Mouse (Mus musculus): Measurements from ENCODE around the gene Sergef.

The Sergef gene

DNA sequence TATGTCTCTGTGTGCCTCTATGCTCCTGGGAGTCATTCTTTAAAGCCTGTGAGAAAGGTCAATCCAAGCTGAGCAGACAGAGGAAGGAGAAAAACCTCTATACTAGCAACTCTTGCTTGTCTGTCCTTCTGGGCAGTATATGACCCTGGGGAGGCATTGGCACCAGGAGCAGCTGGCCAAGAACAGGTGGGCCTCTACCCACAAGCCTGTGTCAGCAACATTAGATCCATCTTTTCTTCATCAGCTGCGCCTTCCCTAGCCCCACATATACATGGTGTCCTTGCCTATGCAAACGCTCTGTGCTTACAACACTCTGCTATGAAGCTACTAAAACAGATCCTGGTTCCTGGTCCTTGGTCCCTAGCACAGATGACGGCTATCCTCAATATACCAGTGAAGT is 97.5 kb downstream of the Sergef start:
- in situ Hi-C loops (cut with MboI, MseI), result no loop called here

DNA sequence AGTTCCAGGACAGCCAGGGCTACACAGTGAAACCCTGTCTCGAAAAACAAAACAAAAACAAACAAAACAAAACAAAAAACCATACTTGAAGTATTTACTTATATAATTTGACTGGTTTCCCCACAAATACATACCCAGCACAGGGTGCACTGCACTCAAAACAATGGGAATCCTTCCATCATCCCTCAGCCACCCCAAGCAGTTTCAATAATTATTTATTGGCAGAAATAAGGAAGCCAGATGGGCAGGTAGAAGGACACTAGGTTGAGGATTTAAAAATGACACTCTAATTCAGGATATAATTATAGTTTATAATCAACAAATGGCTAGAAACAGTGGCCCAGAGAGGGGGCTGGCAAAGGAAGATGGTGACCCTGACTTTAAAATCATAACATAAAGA is 99.0 kb downstream of the Sergef start:
- in situ Hi-C loops (cut with MboI, MseI), result no loop called here

DNA sequence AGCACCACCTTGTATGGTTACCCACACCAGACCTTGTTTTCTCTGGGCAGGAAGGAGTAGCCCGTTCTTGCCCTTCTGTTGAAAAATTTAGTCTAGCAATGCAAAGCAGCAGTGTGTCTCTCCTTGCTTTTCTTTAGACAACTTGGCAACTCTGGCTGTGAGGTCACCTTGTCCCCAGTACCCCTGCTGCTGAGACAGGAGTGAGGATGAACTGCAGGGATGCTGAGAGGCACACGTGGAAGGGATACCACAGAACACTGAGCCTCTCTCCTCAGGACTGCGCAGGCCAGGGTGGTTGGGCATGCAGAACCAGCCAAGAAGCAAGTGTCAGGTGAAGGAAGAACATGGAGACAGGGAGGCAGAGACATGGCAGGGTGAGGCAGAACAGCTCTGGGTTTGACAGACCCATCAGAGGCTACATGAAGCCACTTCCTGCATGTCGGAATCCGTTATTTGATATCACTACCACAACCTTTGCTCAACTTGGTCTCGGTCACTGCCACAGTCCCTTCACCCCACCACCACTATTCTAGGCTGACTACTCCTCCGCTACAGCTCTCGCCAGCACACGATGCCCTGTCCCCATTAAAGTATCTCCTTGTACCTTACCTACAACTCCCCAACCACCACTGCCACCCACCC is 103.0 kb downstream of the Sergef start:
- in situ Hi-C loops (cut with MboI, MseI), result no loop called here

DNA sequence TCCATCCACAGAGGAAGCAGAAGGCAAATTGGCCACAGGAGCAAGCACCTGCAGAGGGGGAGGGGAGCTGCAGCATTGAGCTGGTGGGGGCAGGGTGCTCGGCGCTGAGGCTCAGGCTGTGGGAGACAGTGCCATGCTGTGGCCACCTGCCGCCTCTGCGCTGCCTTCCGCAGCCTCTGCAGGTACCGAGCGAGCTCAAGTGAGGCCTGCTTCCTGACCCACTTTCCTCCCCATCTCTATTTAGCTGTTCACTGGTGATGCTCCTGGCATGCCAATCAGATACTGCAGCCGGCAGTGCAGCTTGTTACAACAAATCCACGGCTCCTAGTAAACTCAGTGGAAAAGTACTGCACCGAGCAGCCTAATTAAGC is 104.2 kb downstream of the Sergef start:
- in situ Hi-C loops (cut with MboI, MseI), result no loop called here

DNA sequence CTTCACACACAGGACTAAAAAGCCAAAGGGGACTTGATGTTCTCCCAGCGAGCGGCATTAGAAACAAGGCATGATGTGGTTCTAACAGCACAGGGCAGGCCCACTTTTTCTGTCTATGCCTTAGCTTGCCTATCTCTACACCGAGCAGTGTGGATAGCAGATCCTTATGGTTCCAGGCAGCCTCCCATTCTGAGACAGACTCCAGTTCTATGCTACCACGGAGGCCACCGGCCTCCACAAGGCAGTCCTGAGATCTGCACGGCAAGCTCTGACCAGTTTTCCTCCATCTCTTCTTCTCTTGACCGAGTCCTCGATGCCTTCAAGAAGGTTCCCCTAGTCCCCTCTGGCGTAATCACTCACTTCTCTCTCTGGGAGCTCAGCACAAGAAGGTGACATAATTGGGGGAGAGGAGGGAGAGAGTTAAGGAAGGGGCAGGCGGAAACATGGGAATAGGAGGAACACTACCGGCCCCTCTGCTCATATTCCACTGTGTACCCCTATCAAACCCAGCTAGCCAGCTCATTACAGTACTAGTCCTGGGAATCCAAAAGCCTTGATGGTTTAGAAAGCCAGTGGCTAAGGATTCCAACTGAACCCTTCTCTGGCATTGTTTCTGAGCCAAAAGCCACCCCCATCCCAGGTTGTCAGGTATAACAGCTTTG is 104.7 kb downstream of the Sergef start:
- in situ Hi-C loops (cut with MboI, MseI), result no loop called here

DNA sequence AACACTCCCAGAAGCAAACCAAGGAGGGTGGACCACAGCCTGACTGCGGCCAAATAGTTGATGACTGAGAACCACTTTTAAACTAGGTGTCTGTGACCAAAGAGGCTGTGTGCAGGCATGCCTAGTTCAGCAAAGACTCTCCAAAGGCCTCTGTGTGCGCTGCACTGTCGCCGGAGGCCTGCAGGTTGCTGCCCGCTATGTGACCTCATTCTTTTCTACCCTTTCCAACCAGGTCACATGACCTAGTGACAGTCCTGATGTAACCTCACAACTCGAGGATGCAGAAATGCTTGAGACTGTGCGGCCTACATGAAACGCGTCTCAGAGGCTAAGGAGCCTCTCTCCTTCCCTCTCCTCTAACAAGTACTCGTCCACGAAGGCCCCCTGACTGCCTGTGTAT is 106.1 kb downstream of the Sergef start:
- in situ Hi-C loops (cut with MboI, MseI), result no loop called here

DNA sequence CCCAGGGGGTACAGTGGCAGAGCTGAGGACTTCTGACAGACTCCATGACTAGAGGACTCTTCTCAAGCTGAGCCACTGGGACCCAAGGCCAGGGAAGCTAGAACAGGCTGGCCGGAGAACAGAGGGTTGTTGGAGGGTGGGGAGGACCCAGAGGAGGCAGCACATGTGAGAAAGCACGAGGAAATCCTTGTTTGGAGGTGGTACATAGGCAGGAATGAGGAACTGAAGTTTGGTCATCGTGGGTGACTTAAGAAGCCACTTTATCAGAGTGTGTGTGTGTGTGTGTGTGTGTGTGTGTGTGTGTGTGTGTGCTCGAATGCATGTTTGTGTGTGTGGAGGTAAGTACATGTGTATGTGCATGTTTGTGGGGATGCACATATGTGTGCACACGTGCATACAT is 108.3 kb downstream of the Sergef start:
- in situ Hi-C loops (cut with MboI, MseI), result no loop called here

DNA sequence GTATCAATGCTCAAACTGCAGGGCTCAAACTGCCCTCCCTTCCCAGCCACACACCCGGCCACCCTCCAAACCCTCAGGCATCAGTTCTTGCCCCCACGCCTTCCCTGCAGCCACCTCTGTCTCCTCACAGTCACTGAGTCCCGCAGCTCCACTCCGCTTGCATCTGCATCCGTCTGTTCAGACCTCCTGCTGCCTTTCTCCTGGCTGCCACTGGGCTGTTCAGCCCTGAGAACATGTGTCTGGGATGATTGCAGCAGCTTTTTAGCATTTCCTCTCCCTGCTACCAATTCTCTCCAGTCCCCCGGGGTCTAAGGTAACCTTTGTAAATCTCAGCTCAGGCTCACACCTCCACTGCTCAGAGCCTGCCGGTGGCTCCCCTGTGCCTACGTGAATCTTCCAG is 109.7 kb downstream of the Sergef start:
- in situ Hi-C loops (cut with MboI, MseI), result no loop called here

DNA sequence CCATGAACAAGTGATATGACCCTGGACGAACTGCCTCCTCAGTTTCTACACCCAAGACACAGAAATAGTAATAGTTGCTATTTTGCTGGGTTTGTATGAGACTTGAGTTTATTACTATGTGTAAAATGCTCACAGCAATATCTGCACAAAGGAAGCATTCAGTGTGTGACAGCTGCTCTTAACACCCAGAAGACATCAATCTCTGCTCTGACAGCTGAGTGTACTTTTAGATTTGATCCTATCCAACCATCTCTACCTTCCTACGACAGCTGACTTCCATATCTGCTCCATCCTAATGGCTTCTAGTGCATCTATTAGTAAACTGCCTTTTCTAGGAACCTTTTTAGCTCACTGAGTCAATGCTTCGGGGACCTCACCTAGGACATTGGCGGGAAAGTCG is 110.3 kb downstream of the Sergef start:
- in situ Hi-C loops (cut with MboI, MseI), result no loop called here

DNA sequence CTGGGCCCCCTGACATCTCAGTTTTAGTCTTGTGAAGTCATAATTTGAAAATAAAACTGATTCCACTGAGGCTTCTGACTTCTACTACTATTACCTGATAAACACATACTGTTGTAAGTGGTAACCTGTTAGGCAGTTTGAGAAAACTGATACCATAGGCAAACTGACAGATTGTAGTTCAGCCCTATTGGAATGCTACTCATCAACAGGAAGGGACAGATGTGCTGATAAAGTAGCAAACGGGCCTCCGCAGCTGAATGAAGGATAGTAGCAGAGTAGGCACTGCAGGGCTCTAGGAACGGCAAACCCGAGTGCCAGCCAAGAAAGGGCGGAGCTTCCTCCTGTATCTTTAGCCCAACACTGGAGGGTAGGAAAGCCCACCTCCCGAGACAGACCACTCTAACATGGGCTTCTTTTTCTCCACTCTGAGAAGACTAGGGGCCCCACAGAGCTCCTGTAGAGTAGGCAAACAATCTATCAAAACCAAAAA is 112.9 kb downstream of the Sergef start:
- in situ Hi-C loops (cut with MboI, MseI), result no loop called here

DNA sequence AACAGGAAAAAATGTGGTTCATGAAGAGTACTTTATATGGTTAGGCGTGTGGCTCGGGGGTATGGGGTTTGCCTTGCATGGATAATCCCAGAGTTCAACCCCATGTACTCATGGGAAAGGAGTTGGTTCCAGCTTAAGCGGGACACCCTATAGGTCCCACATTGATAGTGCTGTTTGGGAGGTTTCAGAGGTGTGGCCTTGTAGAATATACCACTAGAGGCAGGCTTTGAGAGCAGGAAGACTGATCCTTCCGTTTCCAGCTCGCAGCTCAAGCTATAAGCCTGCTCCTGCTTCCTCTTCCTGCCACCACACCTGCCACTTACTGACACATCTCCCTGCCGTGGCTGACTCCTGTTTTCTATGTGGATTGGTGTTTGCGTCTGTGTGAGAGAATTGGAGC is 116.4 kb downstream of the Sergef start:
- in situ Hi-C loops (cut with MboI, MseI), result no loop called here

DNA sequence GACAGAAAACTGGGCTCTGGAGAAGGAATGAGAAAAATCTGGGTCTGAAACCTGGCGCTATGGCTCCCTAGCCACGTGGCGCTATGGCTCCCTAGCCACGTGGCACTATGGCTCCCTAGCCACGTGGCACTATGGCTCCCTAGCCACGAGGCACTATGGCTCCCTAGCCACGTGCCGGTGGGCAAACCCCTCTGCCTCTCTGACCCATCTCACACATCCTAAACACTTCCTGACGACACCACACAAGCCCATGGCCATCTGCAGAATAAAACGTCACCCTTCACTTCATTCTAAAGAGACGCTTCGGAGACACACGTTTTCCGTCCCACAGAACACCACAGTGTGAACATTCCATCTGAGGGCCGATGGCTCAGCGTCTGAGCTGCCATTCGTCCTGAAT is 117.8 kb downstream of the Sergef start:
- in situ Hi-C loops (cut with MboI, MseI), result no loop called here

DNA sequence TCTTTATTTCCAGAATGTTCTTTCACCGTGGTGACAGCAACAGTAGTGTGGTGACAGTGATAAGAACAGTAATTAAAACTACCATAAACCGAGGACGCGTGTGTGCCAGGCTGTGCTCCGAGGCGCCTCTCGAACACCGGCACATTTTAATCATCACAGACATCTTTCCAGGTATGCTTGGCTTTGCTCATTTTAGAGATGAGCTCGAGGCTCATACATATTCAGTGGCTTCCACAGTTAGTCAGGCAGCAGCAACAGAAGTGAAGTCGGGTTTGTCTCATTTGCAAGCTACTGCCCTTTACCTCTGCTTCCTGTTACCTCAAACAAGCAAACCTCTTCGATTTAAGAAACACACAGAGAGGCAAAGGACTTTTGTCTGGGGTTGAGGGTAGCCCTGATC is 120.5 kb downstream of the Sergef start:
- in situ Hi-C loops (cut with MboI, MseI), result no loop called here

DNA sequence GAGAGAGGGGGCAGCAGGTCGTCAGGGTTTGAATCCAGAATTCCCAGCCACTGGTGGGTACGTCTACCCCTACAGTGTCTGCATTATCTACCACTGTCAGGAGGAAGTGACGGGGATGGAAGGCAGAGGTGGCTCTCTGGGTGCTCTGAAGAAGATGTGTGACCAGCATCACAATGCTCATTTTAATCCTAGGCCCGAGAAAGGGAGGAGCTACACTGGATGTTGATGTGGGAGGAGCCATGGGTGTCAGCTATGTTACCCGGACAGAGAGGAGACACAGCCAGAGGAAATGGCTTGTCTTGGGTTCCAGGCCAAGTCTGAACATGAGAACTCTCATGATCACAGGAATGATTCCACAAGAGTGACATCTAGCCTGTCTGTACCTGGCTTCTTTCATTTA is 122.4 kb downstream of the Sergef start:
- in situ Hi-C loops (cut with MboI, MseI), result no loop called here

DNA sequence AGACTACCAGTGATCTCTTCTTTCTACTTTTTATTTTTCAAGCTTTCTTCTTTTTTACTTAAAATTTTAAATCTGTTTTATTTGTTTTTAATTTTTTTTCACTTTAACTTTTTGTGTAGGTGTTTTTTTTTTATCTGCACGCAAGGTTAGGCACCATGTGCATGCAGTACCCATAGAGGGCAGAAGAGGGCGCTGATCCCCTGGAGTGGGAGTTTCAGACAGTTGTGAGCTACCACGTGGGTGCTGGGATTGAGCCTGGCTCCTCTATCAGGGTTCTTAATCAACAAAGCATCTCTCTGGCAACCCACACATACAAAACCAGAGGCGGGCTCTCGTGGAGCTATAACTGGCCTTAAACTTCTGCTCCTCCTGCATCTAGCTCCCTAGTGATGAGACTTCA is 123.6 kb downstream of the Sergef start:
- in situ Hi-C loops (cut with MboI, MseI), result no loop called here

DNA sequence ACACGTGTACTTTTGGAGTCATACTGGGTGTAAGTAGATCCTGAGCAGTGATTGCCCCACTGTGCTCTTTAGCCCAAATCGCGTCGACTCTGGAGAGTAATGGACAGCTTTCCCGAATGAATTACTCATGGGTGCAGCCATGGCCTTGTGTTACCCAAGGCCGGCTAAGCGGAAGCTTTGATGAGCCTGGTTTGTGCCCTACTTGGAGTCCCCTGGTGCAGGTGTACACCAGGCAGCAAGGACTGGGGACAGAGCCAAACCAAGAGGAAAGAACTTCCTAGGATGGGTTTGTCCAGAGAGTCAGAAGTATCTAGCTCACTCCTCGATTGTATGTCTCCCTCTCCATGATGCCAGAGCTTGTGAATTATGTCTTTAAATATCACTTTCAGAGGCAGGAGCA is 124.6 kb downstream of the Sergef start:
- in situ Hi-C loops (cut with MboI, MseI), result no loop called here

DNA sequence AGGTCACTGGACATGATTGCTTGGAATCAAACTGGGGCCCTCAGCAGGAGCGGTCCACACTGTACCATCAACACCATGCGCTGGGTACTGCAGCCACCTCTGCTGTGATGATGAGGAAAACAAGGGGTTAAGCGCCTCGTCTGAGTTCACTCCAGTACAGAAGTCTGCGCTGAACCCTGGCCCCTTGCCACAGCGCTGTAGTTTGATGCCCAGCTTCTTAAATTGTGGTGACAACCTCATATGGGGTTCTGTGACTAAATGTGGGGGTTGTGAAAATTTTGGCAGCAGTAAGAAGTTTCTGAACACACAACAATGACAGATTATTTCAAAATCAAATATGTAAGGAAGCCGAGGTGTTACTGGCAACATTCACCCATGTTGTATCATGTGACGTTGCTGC is 126.0 kb downstream of the Sergef start:
- in situ Hi-C loops (cut with MboI, MseI), result no loop called here

DNA sequence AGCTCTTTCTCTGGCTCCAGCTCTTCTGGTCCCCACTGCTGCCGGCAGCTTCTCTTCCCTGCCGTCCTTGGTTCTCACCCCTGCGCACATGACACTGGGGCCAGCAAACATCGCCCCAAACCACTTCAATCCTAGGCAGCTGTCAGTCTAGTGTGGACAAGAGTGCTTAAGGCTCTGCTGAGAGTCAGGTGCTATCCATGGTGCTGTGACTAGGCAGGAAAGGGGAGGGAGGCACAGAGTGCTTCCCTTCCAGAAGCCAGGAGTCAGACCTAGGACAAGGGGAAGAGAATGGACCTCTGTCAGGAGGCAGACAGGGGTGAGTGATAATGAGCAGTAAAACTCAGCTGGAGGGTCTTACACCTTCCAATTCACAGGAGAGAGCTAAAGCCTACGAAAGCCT is 126.8 kb downstream of the Sergef start:
- in situ Hi-C loops (cut with MboI, MseI), result no loop called here

DNA sequence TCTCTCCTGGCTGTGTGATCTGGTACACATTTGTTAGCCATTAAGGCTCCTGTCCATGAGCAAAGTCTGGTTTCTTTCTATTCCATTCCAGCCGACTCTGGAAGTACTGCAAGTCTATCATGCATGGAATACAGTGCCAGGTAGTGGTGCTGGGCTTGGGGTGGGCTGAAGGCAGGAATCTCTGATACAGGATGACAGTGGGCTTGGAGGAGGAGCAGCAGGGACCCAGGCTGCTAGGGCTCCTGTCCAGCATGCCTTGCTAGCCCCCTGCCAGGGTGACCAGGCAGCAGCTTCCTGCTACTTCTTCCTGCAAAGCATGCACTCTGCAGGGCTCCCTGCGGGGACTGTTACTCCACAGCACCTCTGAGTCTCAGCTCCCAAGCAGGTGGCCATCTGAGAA is 128.8 kb downstream of the Sergef start:
- in situ Hi-C loops (cut with MboI, MseI), result no loop called here

DNA sequence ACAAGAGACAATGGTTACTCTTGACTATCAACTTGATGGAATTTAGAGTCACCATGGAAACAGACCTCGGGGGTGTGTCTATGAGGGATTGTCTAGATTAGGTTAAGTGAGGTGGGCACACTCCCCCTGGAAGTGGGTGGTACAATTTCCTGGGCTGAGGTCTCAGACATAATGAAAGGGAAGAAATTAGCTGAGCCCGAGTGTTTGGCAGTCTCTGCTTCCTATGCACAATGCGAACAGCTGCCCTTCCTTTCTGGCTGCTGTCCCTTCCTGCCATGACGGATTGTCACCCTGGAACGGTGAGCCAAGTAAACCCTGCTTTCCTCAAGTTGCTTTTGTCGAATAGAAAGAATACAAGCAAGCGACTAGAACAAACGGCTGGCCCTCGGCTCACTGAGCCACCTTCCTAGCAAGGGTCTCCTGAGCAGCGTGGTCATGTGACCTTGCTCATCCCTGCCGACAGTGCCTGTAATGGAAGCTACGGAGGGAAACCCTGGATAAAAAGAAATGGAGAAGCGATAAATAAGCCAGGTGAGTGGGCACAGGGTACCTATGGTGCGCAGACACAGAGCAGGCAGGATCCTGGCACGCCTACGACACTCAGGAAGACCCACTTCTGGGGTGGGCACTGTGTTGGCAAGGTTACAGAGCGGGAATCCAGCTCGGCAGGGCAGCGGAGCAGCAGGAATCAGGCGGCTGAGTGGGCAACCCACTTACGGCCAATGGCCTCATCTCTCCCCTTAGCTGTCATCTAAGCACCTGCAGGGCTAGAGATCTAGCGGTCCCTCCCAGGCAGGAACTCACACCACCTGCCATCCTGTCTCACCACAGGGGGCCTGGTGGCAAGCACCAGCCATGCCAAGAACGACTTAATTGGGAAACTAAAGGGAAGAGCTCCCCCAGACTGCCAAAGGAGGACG is 130.0 kb downstream of the Sergef start:
- in situ Hi-C loops (cut with MboI, MseI), result loop anchor here (5.0 kb wide), 1 partner anchor 98 kb away; no protein-coding TSS in a partner anchor

DNA sequence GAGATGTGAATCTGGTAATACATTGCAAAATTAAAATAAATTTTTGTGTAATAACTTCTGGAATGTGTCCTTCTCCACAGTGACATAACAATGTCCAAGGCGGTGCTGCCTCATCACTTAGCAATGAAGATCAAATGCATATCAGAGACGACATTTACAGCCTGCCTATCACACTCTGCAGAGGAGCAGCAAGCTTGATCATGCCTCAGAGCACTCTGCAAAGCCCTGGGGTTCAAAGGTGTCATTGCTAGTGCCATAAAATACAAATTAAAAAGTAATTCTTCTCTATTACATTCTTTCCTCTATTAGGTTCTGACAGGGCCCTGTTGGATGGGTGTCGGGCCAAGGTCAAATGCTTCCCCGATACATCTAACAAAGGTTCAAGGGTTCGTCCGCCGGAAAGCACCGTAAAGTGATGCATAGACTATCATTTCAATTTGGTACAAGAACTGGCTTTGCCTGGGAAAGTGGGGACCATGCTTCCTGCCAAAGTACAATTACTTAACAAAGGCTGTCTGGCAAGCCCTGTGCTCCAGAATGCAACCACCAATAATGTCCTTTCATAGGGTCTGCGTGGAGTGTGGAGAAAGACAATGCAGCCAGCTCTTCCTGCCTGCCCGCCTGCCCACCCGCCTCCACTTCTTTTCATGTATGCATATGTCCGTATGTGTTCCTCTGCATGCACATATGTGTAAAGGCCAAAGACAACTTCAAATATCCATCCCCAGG is 130.9 kb downstream of the Sergef start:
- in situ Hi-C loops (cut with MboI, MseI), result loop anchor here (5.0 kb wide), 1 partner anchor 99 kb away; no protein-coding TSS in a partner anchor

DNA sequence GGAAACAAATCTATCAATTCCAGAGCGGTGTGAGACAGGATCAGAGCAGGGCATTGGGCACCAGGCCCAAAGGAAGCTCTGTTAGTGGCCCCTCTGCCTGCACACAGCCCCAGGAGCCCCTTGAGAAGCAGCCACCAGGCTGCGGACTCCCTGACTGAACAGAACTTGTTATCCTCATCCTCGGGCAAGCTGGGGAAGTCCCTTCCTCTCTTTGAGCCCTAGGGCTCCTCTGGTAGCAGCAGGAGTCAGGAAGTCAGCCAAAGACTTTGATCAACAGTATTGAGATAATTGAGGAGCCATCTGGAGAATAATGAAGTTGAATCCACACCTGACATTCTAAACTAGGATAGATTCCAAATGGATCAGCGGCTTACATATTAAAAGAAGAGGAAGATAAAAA is 135.4 kb downstream of the Sergef start:
- in situ Hi-C loops (cut with MboI, MseI), result no loop called here

Measured in regulatory T cell (primary cell).